ENCODE assay signal across 8 mouse cellular contexts in genomic region chr2:6321769-6322375, GRCm38 (mm10). TPM values are rescaled to one million over a fixed set of nuclear protein-coding genes. Genes with fewer than 3 reads are reported as not detected.
A peak's percentile ranks its signal among the peaks of the same experiment; 100 is the strongest.
DNase-seq lines count a peak whose midpoint lies in the region; ATAC-seq and TF ChIP-seq lines count a peak whose summit lies in the region.

No protein-coding gene starts in this region.

- no peaks in the 10 kb centered on the region for H3K27me3 ChIP-seq in hindbrain, embryonic 12.5 days
- no peaks in the 10 kb centered on the region for H3K27me3 ChIP-seq in lung, embryonic 16.5 days (ENCODE audit: control insufficient read depth, insufficient read depth, low read depth, low read length)

- peak overlapping the region; percentile 69 for H3K4me3 ChIP-seq in lung, adult 2 months (replicated peaks; ENCODE audit: extremely low read depth, low read depth, low read length)
- peak overlapping the region; percentile 94 for H3K4me3 ChIP-seq in hindbrain, embryonic 12.5 days
- H3K4me3 ChIP-seq in lung, embryonic 16.5 days (ENCODE audit: low read length) = peak overlapping the region; percentile 96

- TF ChIP-seq POLR2A in lung, adult 2 months (IDR thresholded peaks at IDR 0.05; ENCODE audit: borderline replicate concordance, extremely low read depth, low read depth, low read length) = no peak

- no peaks in the 10 kb centered on the region for H3K9me3 ChIP-seq in hindbrain, embryonic 12.5 days (replicated peaks)
- H3K9me3 ChIP-seq in lung, embryonic 16.5 days (ENCODE audit: control insufficient read depth, low read length) = no peaks in the 10 kb centered on the region

- ATAC-seq in hindbrain, embryonic 12.5 days (ENCODE audit: low FRiP score) = peak; percentile 59
- peak; percentile 36; the same call in 1 of the 2 replicates for ATAC-seq in lung, embryonic 16.5 days (ENCODE audit: low read depth)

- H3K4me2 ChIP-seq in hindbrain, embryonic 12.5 days (replicated peaks) = peak overlapping the region; percentile 63
- peak overlapping the region; percentile 83 for H3K4me2 ChIP-seq in lung, embryonic 16.5 days (ENCODE audit: low read depth, low read length)

- DNase-seq in lung, adult 2 months = no peak
- no peak for DNase-seq in lung, postnatal 14 days
- peak; percentile 73 for DNase-seq in embryo, embryonic 10 days (ENCODE audit: low spot score)
- DNase-seq in yolk sac, embryonic 10.5 days (ENCODE audit: low spot score) = peak; percentile 51
- DNase-seq in ovary, postnatal 14 days (ENCODE audit: low spot score) = no peak
- DNase-seq in gastrocnemius, postnatal 14 days = no peak

- TF ChIP-seq CTCF in lung, adult 2 months (IDR thresholded peaks at IDR 0.05; ENCODE audit: insufficient read depth, low read length) = no peak

- intact Hi-C loops in gastrocnemius, postnatal 14 days (cut with DNase I; ENCODE audit: low total_unique reads) = loop anchor here (10.0 kb wide), 1 partner anchor 107 kb away; the partner anchor contains the start of gene Echdc3

- 15% methylated on average over 9 of the region's 9 CpGs for WGBS in lung, adult 2 months
- WGBS in hindbrain, embryonic 12.5 days = 7% methylated on average over 9 of the region's 9 CpGs
- 6% methylated on average over 9 of the region's 9 CpGs for WGBS in lung, embryonic 16.5 days

- H3K36me3 ChIP-seq in hindbrain, embryonic 12.5 days = no peaks in the 10 kb centered on the region
- H3K36me3 ChIP-seq in lung, embryonic 16.5 days (ENCODE audit: control insufficient read depth, insufficient read depth, low read length) = no peaks in the 10 kb centered on the region

- H3K4me1 ChIP-seq in lung, adult 2 months (ENCODE audit: control insufficient read depth, insufficient read depth, low read length) = peaks cover 3% of the 10 kb centered on the region; the same call in 1 of the 2 replicates
- peaks cover 19% of the 10 kb centered on the region for H3K4me1 ChIP-seq in hindbrain, embryonic 12.5 days
- peaks cover 4% of the 10 kb centered on the region for H3K4me1 ChIP-seq in lung, embryonic 16.5 days (replicated peaks; ENCODE audit: control insufficient read depth, insufficient read depth, low read length)

- peak overlapping the region; percentile 98 for H3K27ac ChIP-seq in hindbrain, embryonic 12.5 days
- peak overlapping the region; percentile 99 for H3K27ac ChIP-seq in lung, embryonic 16.5 days (ENCODE audit: low read length)

- H3K9ac ChIP-seq in hindbrain, embryonic 12.5 days = peak overlapping the region; percentile 97
- peak overlapping the region; percentile 98 for H3K9ac ChIP-seq in lung, embryonic 16.5 days (ENCODE audit: low read length)

RNA-seq across cellular contexts. Expression of gene Usp6nl, which starts 0.6 kb away (rescaled TPM):
- polyA plus RNA-seq in lung, adult 2 months (2012; rRNA removed) = 7.9 and 19.9 TPM in 2 replicates
- 15.6 and 16.3 TPM in 2 replicates for polyA plus RNA-seq in hindbrain, embryonic 12.5 days (2016; fragmentation: Nextera tagmentation; extraction: Ambion mirVana)
- 9.5 and 10.2 TPM in 2 replicates for polyA plus RNA-seq in lung, embryonic 16.5 days (2015; fragmentation: Nextera tagmentation; extraction: Ambion mirVana)
- 1 to 10 TPM; 5.7 to 7.6 TPM for total RNA-seq in gastrocnemius, postnatal 14 days (2021)

Comparison
In these comparisons a context has a peak if more than half of its experiments do, and no peak if none do; other contexts are left out.
1. DNase-seq: peak in embryo, embryonic 10 days (single experiment) and yolk sac, embryonic 10.5 days (single experiment); none in lung, adult 2 months (single experiment), lung, postnatal 14 days (single experiment), ovary, postnatal 14 days (single experiment) and gastrocnemius, postnatal 14 days (single experiment).
2. Peak in every context shown above with its lines, with median percentiles within 50 percentile points of each other: H3K4me3 ChIP-seq.